Mouse (Mus musculus) embryonic facial prominence, embryonic 10.5 days (tissue): ENCODE measurements around the gene Rad50. TPM values are rescaled to one million over a fixed set of nuclear protein-coding genes. Genes with fewer than 3 reads are reported as not detected.

ENCODE experiments used
- DNase-seq: peaks from one replicate; pipeline ENCODE4 v3.0.0-alpha.2; 2017; ENCODE audit warnings: low spot score
- H3K27ac ChIP-seq: fragments of 300-500 bp; sonication (generic); replicated peaks from 2 replicates; pipeline ENCODE4 v1.5.1; 2016; ENCODE audit warnings: mild to moderate bottlenecking
- H3K27me3 ChIP-seq: fragments of 300-500 bp; sonication (generic); replicated peaks from 2 replicates; pipeline ENCODE4 v1.6.1; 2016; ENCODE audit warnings: low read depth, mild to moderate bottlenecking; ENCODE audit not compliant: poor library complexity, severe bottlenecking
- H3K36me3 ChIP-seq: fragments of 300-500 bp; sonication (generic); replicated peaks from 2 replicates; pipeline ENCODE4 v1.6.1; 2016; ENCODE audit warnings: mild to moderate bottlenecking, moderate library complexity
- H3K4me1 ChIP-seq: fragments of 300-500 bp; sonication (generic); 2 replicates; pipeline ENCODE4 v1.6.1; 2016
- H3K4me3 ChIP-seq: fragments of 300-500 bp; sonication (generic); 2 replicates; pipeline ENCODE4 v1.5.1; 2016; ENCODE audit warnings: mild to moderate bottlenecking, moderate library complexity
- H3K9me3 ChIP-seq: fragments of 300-500 bp; sonication (generic); 2 replicates; pipeline ENCODE4 v1.6.1; 2016; ENCODE audit warnings: mild to moderate bottlenecking
- WGBS: fragments of 180-500 bp; shearing (Covaris S2); methylation state at CpG from one replicate; pipeline ENCODE4 v1.1.7; 2016; 5-methylcytosine and 5-hydroxymethylcytosine counted together
- polyA plus RNA-seq: library from polyadenylated mRNA; unstranded; fragments of >200 nt; fragmentation: Nextera tagmentation; extraction: Ambion mirVana; gene quantifications from 2 replicates; pipeline ENCODE4 v1.2.1, GENCODE M21; 2016

Rad50 gene
- polyA plus RNA-seq, 1 experiment from 2014 or later, result 24.6 TPM

DNA sequence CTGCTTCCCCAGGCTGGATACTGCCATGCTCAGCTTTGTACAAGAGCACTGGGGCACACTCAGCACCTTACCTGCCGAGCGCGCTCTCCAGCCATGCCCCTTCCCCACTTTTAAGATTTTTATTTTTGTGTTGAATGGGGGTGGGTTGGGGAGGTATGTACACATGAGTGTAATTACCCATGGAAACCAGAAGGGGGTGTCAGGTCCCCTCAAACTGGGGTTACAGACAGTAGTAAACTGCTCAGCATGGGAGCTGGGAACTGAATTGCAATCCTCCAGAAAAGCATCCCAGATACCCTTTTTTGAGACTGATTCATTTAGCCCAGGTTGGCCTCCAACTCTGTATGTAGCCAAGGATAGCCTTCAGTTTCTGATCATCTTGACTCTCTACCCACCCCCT is 102.1 kb downstream of the Rad50 start:
- no peak overlapping the region for H3K27ac ChIP-seq
- peaks cover 17% of the 10 kb centered on the region for H3K4me1 ChIP-seq
- peaks cover 14% of the 10 kb centered on the region for H3K36me3 ChIP-seq
- no peaks in the 10 kb centered on the region for H3K27me3 ChIP-seq
- H3K9me3 ChIP-seq, result no peaks in the 10 kb centered on the region
- 91% methylated on average over 3 of the region's 3 CpGs for WGBS
- DNase-seq, result no peak
- no peak overlapping the region for H3K4me3 ChIP-seq

Other genes starting within 250 kb of the Rad50 start
- not detected in 2 replicates for gene Gm9837, start 236.8 kb downstream of the Rad50 start, polyA plus RNA-seq
- 0.16 TPM in 1 of 2 replicates, not detected in the other for gene Gm9945, start 227.2 kb downstream of the Rad50 start, polyA plus RNA-seq
- gene Sowaha, start 227.0 kb downstream of the Rad50 start, polyA plus RNA-seq, result 0.44 and 0.82 TPM in 2 replicates
- gene Sept8, start 188.1 kb downstream of the Rad50 start, polyA plus RNA-seq, result 17.7 and 19.0 TPM in 2 replicates
- 68.0 and 77.6 TPM in 2 replicates for gene Kif3a, start 139.9 kb downstream of the Rad50 start, polyA plus RNA-seq
- gene Il4, start 88.7 kb downstream of the Rad50 start, polyA plus RNA-seq, result 0.61 and 0.72 TPM in 2 replicates
- not detected in 2 replicates for gene Il13, start 72.6 kb downstream of the Rad50 start, polyA plus RNA-seq
- not detected in 2 replicates for gene Il5, start 13.5 kb upstream of the Rad50 start, polyA plus RNA-seq
- gene Irf1, start 62.7 kb upstream of the Rad50 start, polyA plus RNA-seq, result 5.6 and 7.0 TPM in 2 replicates
- gene Gm17334, start 65.9 kb upstream of the Rad50 start, polyA plus RNA-seq, result not detected in 2 replicates
- gene Gm12216, start 151.9 kb upstream of the Rad50 start, polyA plus RNA-seq, result not detected in 2 replicates
- gene Slc22a5, start 184.3 kb upstream of the Rad50 start, polyA plus RNA-seq, result 7.6 and 8.7 TPM in 2 replicates